Mouse (Mus musculus) hindbrain, embryonic 11.5 days (tissue): ENCODE results near the gene Med27. TPM values are rescaled to one million over a fixed set of nuclear protein-coding genes. Genes with fewer than 3 reads are reported as not detected.

ENCODE experiments used
- ATAC-seq: fragments of 200-750 bp; cut with Nextera tagmentation; 2 replicates; pipeline ENCODE4 v1.8.0; 2017; ENCODE audit warnings: mild to moderate bottlenecking, moderate TSS enrichment, moderate library complexity; ENCODE audit not compliant: low FRiP score
- DNase-seq: peaks from one replicate; pipeline ENCODE4 v3.0.0-alpha.2; 2015; ENCODE audit warnings: low spot score
- H3K27ac ChIP-seq: fragments of 300-500 bp; sonication (generic); 2 replicates; pipeline ENCODE4 v1.5.1; 2014; ENCODE audit warnings: mild to moderate bottlenecking, low read depth, low read length
- H3K27me3 ChIP-seq: fragments of 300-500 bp; sonication (generic); 2 replicates; pipeline ENCODE4 v1.6.1; 2014; ENCODE audit warnings: mild to moderate bottlenecking, low read length, moderate library complexity, mixed read lengths; ENCODE audit not compliant: control insufficient read depth, insufficient read depth
- H3K36me3 ChIP-seq: fragments of 300-500 bp; sonication (generic); 2 replicates; pipeline ENCODE4 v1.6.1; 2014; ENCODE audit warnings: mild to moderate bottlenecking, low read length, moderate library complexity, mixed read lengths; ENCODE audit not compliant: control insufficient read depth, insufficient read depth
- H3K4me1 ChIP-seq: fragments of 300-500 bp; sonication (generic); replicated peaks from 2 replicates; pipeline ENCODE4 v1.6.1; 2014; ENCODE audit warnings: low read length, mixed read lengths; ENCODE audit not compliant: control insufficient read depth, insufficient read depth
- H3K4me2 ChIP-seq: fragments of 300-500 bp; sonication (generic); replicated peaks from 2 replicates; pipeline ENCODE4 v1.6.1; 2014; ENCODE audit warnings: mild to moderate bottlenecking, low read depth, low read length
- H3K4me3 ChIP-seq: fragments of 300-500 bp; sonication (generic); 2 replicates; pipeline ENCODE4 v1.5.1; 2014; ENCODE audit warnings: low read depth, low read length
- H3K9ac ChIP-seq: fragments of 300-500 bp; sonication (generic); 2 replicates; pipeline ENCODE4 v1.6.1; 2014; ENCODE audit warnings: low read depth, low read length
- H3K9me3 ChIP-seq: fragments of 300-500 bp; sonication (generic); 2 replicates; pipeline ENCODE4 v1.6.1; 2016; ENCODE audit warnings: low read length; ENCODE audit not compliant: control insufficient read depth
- WGBS: fragments of 180-500 bp; shearing (Covaris S2); extraction: QIAGEN DNeasy Blood & Tissue Kit; methylation state at CpG from one replicate; pipeline ENCODE4 v1.1.7; 2014; 5-methylcytosine and 5-hydroxymethylcytosine counted together
- polyA plus RNA-seq: library from polyadenylated mRNA; unstranded; fragments of >200 nt; fragmentation: Nextera tagmentation; extraction: Ambion mirVana; gene quantifications from 2 replicates; pipeline ENCODE4 v1.2.1, GENCODE M21; 2014

Gene Med27
- polyA plus RNA-seq, 1 experiment from 2014 or later, result 74.6 TPM

GRCm38 (mm10) chr2:29532173-29532572 lies 185.6 kb downstream of the Med27 start:
- Histone ChIP-seq H3K9me3 (no peaks in the 10 kb centered on the region), H3K4me2 (no peak overlapping the region), H3K27me3 (no peaks in the 10 kb centered on the region), H3K4me3 (no peak overlapping the region), H3K4me1 (no peaks in the 10 kb centered on the region), H3K9ac (no peak overlapping the region), H3K27ac (no peak overlapping the region), H3K36me3 (no peaks in the 10 kb centered on the region)
- WGBS, result 95% methylated on average over 3 of the region's 3 CpGs
- DNase-seq (no peak), ATAC-seq (no peak)

- Histone ChIP-seq H3K4me1 (no peaks in the 10 kb centered on the region), H3K36me3 (no peaks in the 10 kb centered on the region), H3K27me3 (no peaks in the 10 kb centered on the region), H3K9ac (no peak overlapping the region), H3K4me2 (no peak overlapping the region), H3K9me3 (no peaks in the 10 kb centered on the region), H3K4me3 (no peak overlapping the region), H3K27ac (no peak overlapping the region)
- WGBS, result 86% methylated on average over 4 of the region's 5 CpGs
- DNase-seq, result no peak
- no peak for ATAC-seq
Observed at GRCm38 (mm10) chr2:29532921-29533320, 186.3 kb downstream of the Med27 start.

DNA sequence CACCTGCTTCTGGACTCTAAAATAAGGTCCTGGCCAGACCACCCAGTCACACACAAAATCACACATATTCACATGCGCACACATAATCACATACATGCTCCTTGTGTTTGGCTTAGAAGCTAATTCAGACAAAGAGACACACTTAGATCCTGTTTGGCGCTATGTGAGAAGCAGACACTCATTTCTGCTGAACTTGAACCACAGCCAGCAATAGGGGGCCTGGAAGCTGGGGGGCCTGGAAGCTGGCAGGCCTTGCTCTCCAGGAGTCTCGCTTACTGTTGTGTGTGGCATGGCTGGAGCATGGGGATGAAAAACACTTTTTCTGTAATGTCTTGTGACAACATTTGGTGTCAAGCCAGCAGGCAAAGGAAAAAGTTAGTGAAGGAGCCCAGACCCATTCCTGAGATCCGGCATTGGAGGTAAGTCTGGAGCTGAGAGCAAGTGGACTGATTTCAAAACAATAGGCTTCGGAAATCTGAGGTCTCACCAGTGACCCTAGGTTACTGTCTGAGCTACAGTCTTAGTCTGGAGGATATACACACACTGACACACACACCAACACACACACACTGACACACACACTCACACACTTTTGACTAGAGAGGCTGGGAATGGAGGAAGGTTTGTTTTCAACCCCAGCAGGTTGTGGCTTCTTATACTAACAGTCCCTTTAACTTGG lies 189.1 kb downstream of the Med27 start:
- no peaks in the 10 kb centered on the region for H3K9me3 ChIP-seq
- no peak overlapping the region for H3K4me3 ChIP-seq
- no peaks in the 10 kb centered on the region for H3K36me3 ChIP-seq
- DNase-seq (no peak), ATAC-seq (no peak)
- no peak overlapping the region for H3K9ac ChIP-seq
- H3K4me2 ChIP-seq, result no peak overlapping the region
- H3K27me3 ChIP-seq, result no peaks in the 10 kb centered on the region
- 77% methylated on average over 5 of the region's 5 CpGs for WGBS
- H3K27ac ChIP-seq, result no peak overlapping the region
- H3K4me1 ChIP-seq, result no peaks in the 10 kb centered on the region

DNA sequence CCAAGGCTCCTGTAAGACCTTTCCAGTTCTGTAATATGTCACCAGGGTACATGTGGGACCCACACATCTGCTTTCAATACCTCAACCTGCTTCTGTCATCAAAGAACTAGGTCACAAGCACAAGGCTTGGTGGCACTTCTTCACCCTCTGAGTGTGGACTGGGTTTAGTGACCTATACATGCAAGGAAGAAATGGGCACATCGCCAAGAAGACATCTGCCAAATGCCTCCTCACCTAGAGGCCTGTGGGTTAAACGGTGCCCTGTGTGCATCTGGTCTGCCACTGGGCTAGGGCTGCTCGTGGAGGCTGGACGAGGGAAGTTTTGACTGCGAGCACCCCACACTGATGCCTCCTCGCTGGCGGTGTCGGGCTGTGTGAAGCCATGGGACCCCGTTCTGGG lies 189.9 kb downstream of the Med27 start:
- Histone ChIP-seq H3K27me3 (no peaks in the 10 kb centered on the region), H3K4me3 (no peak overlapping the region), H3K27ac (no peak overlapping the region), H3K9me3 (no peaks in the 10 kb centered on the region), H3K4me2 (no peak overlapping the region), H3K4me1 (no peaks in the 10 kb centered on the region), H3K9ac (no peak overlapping the region), H3K36me3 (no peaks in the 10 kb centered on the region)
- DNase-seq, result no peak
- WGBS, result 91% methylated on average over 9 of the region's 9 CpGs
- no peak for ATAC-seq

DNA sequence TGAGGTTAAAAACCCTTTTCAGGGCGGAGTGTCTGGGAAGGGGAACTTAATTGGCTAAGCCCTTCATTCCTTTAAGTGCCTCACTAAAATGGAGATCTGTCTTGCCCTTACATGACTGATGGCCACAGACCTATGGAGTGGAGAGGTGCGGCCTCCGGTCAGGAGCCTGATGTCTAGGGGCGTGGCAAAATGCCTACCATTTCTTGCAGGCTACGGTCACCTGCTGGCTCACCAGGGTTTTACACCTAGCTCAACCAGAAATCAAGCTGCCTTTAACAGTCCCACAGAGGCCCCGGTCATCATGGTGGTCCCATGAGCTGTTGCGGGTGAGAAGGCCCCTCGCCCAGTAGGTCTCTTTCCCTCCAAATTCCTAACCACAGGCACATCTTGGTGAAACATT lies 190.7 kb downstream of the Med27 start:
- no peak overlapping the region for H3K27ac ChIP-seq
- no peak overlapping the region for H3K4me2 ChIP-seq
- H3K9me3 ChIP-seq, result no peaks in the 10 kb centered on the region
- H3K4me1 ChIP-seq, result no peaks in the 10 kb centered on the region
- WGBS, result 82% methylated on average over 8 of the region's 8 CpGs
- no peak overlapping the region for H3K4me3 ChIP-seq
- H3K9ac ChIP-seq, result no peak overlapping the region
- H3K27me3 ChIP-seq, result no peaks in the 10 kb centered on the region
- H3K36me3 ChIP-seq, result no peaks in the 10 kb centered on the region
- no peak for DNase-seq
- no peak for ATAC-seq

DNA sequence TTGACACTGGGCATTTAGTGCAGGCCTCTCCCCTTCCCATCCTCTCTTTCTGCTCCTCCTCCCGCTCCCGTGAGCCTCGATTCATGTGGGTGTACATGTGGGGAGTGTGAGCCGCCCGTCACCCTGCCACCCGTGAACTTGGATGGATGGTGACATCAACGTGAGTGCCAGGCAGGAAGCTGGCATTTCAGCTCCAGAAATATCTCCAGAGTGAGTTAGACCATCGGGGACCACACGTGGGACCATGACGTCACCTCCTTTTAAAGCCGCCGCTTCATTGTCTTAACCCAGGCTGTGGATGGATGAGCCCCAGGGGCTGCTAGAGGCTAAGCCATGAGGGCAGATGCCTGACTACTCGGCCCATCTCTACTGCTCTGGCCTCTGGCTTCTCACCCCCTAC lies 195.4 kb downstream of the Med27 start:
- no peak overlapping the region for H3K9ac ChIP-seq
- no peak overlapping the region for H3K4me2 ChIP-seq
- 75% methylated on average over 13 of the region's 13 CpGs for WGBS
- no peak overlapping the region for H3K27ac ChIP-seq
- H3K36me3 ChIP-seq, result no peaks in the 10 kb centered on the region
- peaks cover 3% of the 10 kb centered on the region; the same call in 1 of the 2 replicates for H3K4me1 ChIP-seq
- H3K9me3 ChIP-seq, result no peaks in the 10 kb centered on the region
- H3K27me3 ChIP-seq, result no peaks in the 10 kb centered on the region
- no peak for ATAC-seq
- DNase-seq, result no peak
- no peak overlapping the region for H3K4me3 ChIP-seq

DNA sequence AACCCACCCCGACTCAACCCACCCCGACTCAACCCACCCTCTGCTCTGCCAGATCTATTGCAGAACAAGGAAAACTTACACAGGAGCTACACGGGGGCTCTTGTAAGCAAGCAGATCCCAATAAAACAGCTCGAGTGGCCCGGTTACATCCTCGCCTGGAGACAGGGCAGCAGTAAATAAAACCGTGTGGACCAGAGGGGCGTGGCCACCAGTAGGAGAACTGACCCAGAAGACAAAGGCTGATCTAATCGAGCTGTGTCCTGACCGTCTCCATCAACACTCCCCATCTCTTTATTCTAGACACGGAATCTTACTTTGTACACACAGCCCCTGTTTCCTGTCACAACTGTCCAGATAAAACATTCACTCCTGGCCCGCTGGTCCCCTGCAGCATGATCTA lies 200.0 kb downstream of the Med27 start:
- WGBS, result 30% methylated on average over 12 of the region's 12 CpGs
- Histone ChIP-seq H3K9ac (no peak overlapping the region), H3K4me1 (peaks cover 3% of the 10 kb centered on the region; the same call in 1 of the 2 replicates), H3K36me3 (no peaks in the 10 kb centered on the region), H3K4me2 (no peak overlapping the region), H3K27ac (no peak overlapping the region), H3K27me3 (no peaks in the 10 kb centered on the region), H3K9me3 (no peaks in the 10 kb centered on the region), H3K4me3 (no peak overlapping the region)
- no peak for DNase-seq
- no peak for ATAC-seq

DNA sequence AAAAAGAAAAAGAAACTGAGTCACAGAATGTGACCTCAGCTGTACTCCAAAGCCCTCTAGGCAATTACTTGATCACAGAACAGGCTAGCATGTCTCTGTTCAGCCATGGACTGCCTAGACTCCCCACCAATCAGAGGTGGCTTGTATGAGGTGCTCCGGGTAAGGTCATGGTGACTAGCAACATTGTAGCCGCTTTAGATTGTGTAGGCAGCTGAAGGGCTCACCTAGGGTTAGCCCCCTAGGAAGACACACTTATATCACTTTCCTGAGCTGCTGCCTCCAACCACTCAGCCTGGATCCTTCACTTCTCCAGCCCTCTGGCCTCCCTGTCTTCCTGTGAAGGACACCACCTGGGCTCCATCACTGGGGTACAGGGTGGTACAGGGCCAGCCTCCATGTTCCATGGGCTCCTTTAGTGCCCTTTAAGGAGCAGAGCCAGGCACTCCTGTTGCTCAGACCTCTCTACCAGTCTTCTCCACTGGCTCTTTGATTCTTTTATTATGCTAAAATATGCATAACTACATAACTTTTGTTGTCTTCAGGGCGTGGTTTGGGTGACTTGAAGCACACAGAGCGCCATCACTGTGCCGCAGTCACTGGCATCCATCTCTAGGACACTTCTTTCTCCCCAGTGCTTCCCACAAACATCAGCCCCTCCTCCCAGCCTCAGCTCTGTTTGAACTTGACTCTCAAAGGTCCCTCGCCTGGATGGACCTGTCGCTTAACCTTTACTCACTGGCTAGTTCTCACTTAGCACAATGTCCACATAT lies 205.4 kb downstream of the Med27 start:
- no peak overlapping the region for H3K9ac ChIP-seq
- DNase-seq (no peak), ATAC-seq (no peak)
- H3K4me1 ChIP-seq, result 0 out of 2 replicates have a peak, but pooled peaks cover under 1% of the 10 kb centered on the region
- no peak overlapping the region for H3K4me2 ChIP-seq
- no peaks in the 10 kb centered on the region for H3K36me3 ChIP-seq
- no peaks in the 10 kb centered on the region for H3K9me3 ChIP-seq
- 74% methylated on average over 7 of the region's 7 CpGs for WGBS
- H3K27ac ChIP-seq, result no peak overlapping the region
- H3K27me3 ChIP-seq, result no peaks in the 10 kb centered on the region
- H3K4me3 ChIP-seq, result no peak overlapping the region
